Mouse (Mus musculus): Measurements from ENCODE around the gene Myrip. TPM values are rescaled to one million over a fixed set of nuclear protein-coding genes. Genes with fewer than 3 reads are reported as not detected.

The Myrip gene
- polyA plus RNA-seq, 1 experiment from 2014 or later: 0.30 TPM

GRCm38 (mm10) chr9:120402368-120402767 is 101.1 kb downstream of the Myrip start:
- Histone ChIP-seq H3K9me3 (ENCODE audit: low read length) (no peaks in the 10 kb centered on the region), H3K4me2 (replicated peaks; ENCODE audit: low read depth, low read length) (no peak overlapping the region), H3K36me3 (ENCODE audit: insufficient read depth, low read length) (no peaks in the 10 kb centered on the region), H3K27me3 (ENCODE audit: insufficient read depth, low read length) (no peaks in the 10 kb centered on the region), H3K4me3 (ENCODE audit: low read length) (no peak overlapping the region), H3K4me1 (ENCODE audit: insufficient read depth, low read length) (no peaks in the 10 kb centered on the region), H3K27ac (ENCODE audit: low read length) (no peak overlapping the region), H3K9ac (replicated peaks; ENCODE audit: low read length) (no peak overlapping the region)
- WGBS: 70% methylated on average over 3 of the region's 3 CpGs
- no peak for ATAC-seq (ENCODE audit: low FRiP score, low TSS enrichment)

GRCm38 (mm10) chr9:120403661-120404060 is 102.3 kb downstream of the Myrip start:
- Histone ChIP-seq H3K27me3 (ENCODE audit: insufficient read depth, low read length) (no peaks in the 10 kb centered on the region), H3K36me3 (ENCODE audit: insufficient read depth, low read length) (no peaks in the 10 kb centered on the region), H3K27ac (ENCODE audit: low read length) (no peak overlapping the region), H3K4me3 (ENCODE audit: low read length) (no peak overlapping the region), H3K9ac (replicated peaks; ENCODE audit: low read length) (no peak overlapping the region), H3K9me3 (ENCODE audit: low read length) (no peaks in the 10 kb centered on the region), H3K4me1 (ENCODE audit: insufficient read depth, low read length) (no peaks in the 10 kb centered on the region), H3K4me2 (replicated peaks; ENCODE audit: low read depth, low read length) (no peak overlapping the region)
- WGBS: 73% methylated on average over 5 of the region's 5 CpGs
- no peak for ATAC-seq (ENCODE audit: low FRiP score, low TSS enrichment)

- H3K27ac ChIP-seq (ENCODE audit: low read length): no peak overlapping the region
- no peak overlapping the region for H3K4me2 ChIP-seq (replicated peaks; ENCODE audit: low read depth, low read length)
- no peaks in the 10 kb centered on the region for H3K27me3 ChIP-seq (ENCODE audit: insufficient read depth, low read length)
- H3K9ac ChIP-seq (replicated peaks; ENCODE audit: low read length): no peak overlapping the region
- ATAC-seq (ENCODE audit: low FRiP score, low TSS enrichment): no peak
- WGBS: 84% methylated on average over 17 of the region's 17 CpGs
- H3K4me1 ChIP-seq (ENCODE audit: insufficient read depth, low read length): no peaks in the 10 kb centered on the region
- H3K4me3 ChIP-seq (ENCODE audit: low read length): no peak overlapping the region
- H3K36me3 ChIP-seq (ENCODE audit: insufficient read depth, low read length): no peaks in the 10 kb centered on the region
- H3K9me3 ChIP-seq (ENCODE audit: low read length): no peaks in the 10 kb centered on the region
These were observed 108.4 kb downstream of the Myrip start for GRCm38 (mm10) chr9:120409663-120410181.

GRCm38 (mm10) chr9:120410421-120410820 is 109.1 kb downstream of the Myrip start:
- Histone ChIP-seq H3K4me1 (ENCODE audit: insufficient read depth, low read length) (no peaks in the 10 kb centered on the region), H3K27me3 (ENCODE audit: insufficient read depth, low read length) (no peaks in the 10 kb centered on the region), H3K36me3 (ENCODE audit: insufficient read depth, low read length) (no peaks in the 10 kb centered on the region), H3K4me2 (replicated peaks; ENCODE audit: low read depth, low read length) (no peak overlapping the region), H3K9me3 (ENCODE audit: low read length) (no peaks in the 10 kb centered on the region), H3K9ac (replicated peaks; ENCODE audit: low read length) (no peak overlapping the region), H3K27ac (ENCODE audit: low read length) (no peak overlapping the region), H3K4me3 (ENCODE audit: low read length) (no peak overlapping the region)
- 26% methylated on average over 5 of the region's 5 CpGs for WGBS
- ATAC-seq (ENCODE audit: low FRiP score, low TSS enrichment): no peak

- Histone ChIP-seq H3K4me1 (ENCODE audit: insufficient read depth, low read length) (no peaks in the 10 kb centered on the region), H3K36me3 (ENCODE audit: insufficient read depth, low read length) (no peaks in the 10 kb centered on the region), H3K27ac (ENCODE audit: low read length) (no peak overlapping the region), H3K4me2 (replicated peaks; ENCODE audit: low read depth, low read length) (no peak overlapping the region), H3K9me3 (ENCODE audit: low read length) (no peaks in the 10 kb centered on the region), H3K4me3 (ENCODE audit: low read length) (no peak overlapping the region), H3K9ac (replicated peaks; ENCODE audit: low read length) (no peak overlapping the region), H3K27me3 (ENCODE audit: insufficient read depth, low read length) (no peaks in the 10 kb centered on the region)
- 2% methylated on average over 4 of the region's 7 CpGs for WGBS
- no peak for ATAC-seq (ENCODE audit: low FRiP score, low TSS enrichment)
These were observed 114.2 kb downstream of the Myrip start for GRCm38 (mm10) chr9:120415504-120415903.

GRCm38 (mm10) chr9:120416151-120416550 is 114.8 kb downstream of the Myrip start:
- Histone ChIP-seq H3K27ac (ENCODE audit: low read length) (0 out of 2 replicates have a peak overlapping the region, but pooled peaks have one; percentile 3), H3K9ac (replicated peaks; ENCODE audit: low read length) (no peak overlapping the region), H3K9me3 (ENCODE audit: low read length) (no peaks in the 10 kb centered on the region), H3K4me3 (ENCODE audit: low read length) (no peak overlapping the region), H3K4me2 (replicated peaks; ENCODE audit: low read depth, low read length) (no peak overlapping the region), H3K36me3 (ENCODE audit: insufficient read depth, low read length) (no peaks in the 10 kb centered on the region), H3K27me3 (ENCODE audit: insufficient read depth, low read length) (no peaks in the 10 kb centered on the region), H3K4me1 (ENCODE audit: insufficient read depth, low read length) (no peaks in the 10 kb centered on the region)
- no peak for ATAC-seq (ENCODE audit: low FRiP score, low TSS enrichment)
- WGBS: 92% methylated on average over 5 of the region's 5 CpGs

GRCm38 (mm10) chr9:120416729-120417128 is 115.4 kb downstream of the Myrip start:
- Histone ChIP-seq H3K4me3 (ENCODE audit: low read length) (no peak overlapping the region), H3K4me1 (ENCODE audit: insufficient read depth, low read length) (no peaks in the 10 kb centered on the region), H3K9ac (replicated peaks; ENCODE audit: low read length) (no peak overlapping the region), H3K4me2 (replicated peaks; ENCODE audit: low read depth, low read length) (no peak overlapping the region), H3K36me3 (ENCODE audit: insufficient read depth, low read length) (no peaks in the 10 kb centered on the region), H3K27me3 (ENCODE audit: insufficient read depth, low read length) (no peaks in the 10 kb centered on the region), H3K9me3 (ENCODE audit: low read length) (no peaks in the 10 kb centered on the region), H3K27ac (ENCODE audit: low read length) (no peak overlapping the region)
- no peak for ATAC-seq (ENCODE audit: low FRiP score, low TSS enrichment)
- WGBS: 72% methylated on average over 5 of the region's 5 CpGs

- Histone ChIP-seq H3K9me3 (ENCODE audit: low read length) (no peaks in the 10 kb centered on the region), H3K4me3 (ENCODE audit: low read length) (no peak overlapping the region), H3K27me3 (ENCODE audit: insufficient read depth, low read length) (no peaks in the 10 kb centered on the region), H3K9ac (replicated peaks; ENCODE audit: low read length) (no peak overlapping the region), H3K4me1 (ENCODE audit: insufficient read depth, low read length) (no peaks in the 10 kb centered on the region), H3K4me2 (replicated peaks; ENCODE audit: low read depth, low read length) (no peak overlapping the region), H3K36me3 (ENCODE audit: insufficient read depth, low read length) (no peaks in the 10 kb centered on the region), H3K27ac (ENCODE audit: low read length) (no peak overlapping the region)
- ATAC-seq (ENCODE audit: low FRiP score, low TSS enrichment): no peak
- 72% methylated on average over 7 of the region's 7 CpGs for WGBS
These were observed 117.3 kb downstream of the Myrip start for GRCm38 (mm10) chr9:120418582-120418981.

GRCm38 (mm10) chr9:120424567-120424966 is 123.3 kb downstream of the Myrip start:
- Histone ChIP-seq H3K36me3 (ENCODE audit: insufficient read depth, low read length) (no peaks in the 10 kb centered on the region), H3K27ac (ENCODE audit: low read length) (no peak overlapping the region), H3K4me2 (replicated peaks; ENCODE audit: low read depth, low read length) (no peak overlapping the region), H3K9me3 (ENCODE audit: low read length) (no peaks in the 10 kb centered on the region), H3K4me3 (ENCODE audit: low read length) (no peak overlapping the region), H3K4me1 (ENCODE audit: insufficient read depth, low read length) (no peaks in the 10 kb centered on the region), H3K9ac (replicated peaks; ENCODE audit: low read length) (no peak overlapping the region), H3K27me3 (ENCODE audit: insufficient read depth, low read length) (no peaks in the 10 kb centered on the region)
- ATAC-seq (ENCODE audit: low FRiP score, low TSS enrichment): no peak
- 57% methylated on average over 7 of the region's 7 CpGs for WGBS

- WGBS: 37% methylated on average over 5 of the region's 5 CpGs
- H3K27ac ChIP-seq (ENCODE audit: low read length): no peak overlapping the region
- no peaks in the 10 kb centered on the region for H3K36me3 ChIP-seq (ENCODE audit: insufficient read depth, low read length)
These were observed 124.5 kb downstream of the Myrip start for GRCm38 (mm10) chr9:120425768-120426167.

More at GRCm38 (mm10) chr9:120425768-120426167, 124.5 kb downstream of the Myrip start:
- H3K9ac ChIP-seq (replicated peaks; ENCODE audit: low read length): no peak overlapping the region
- H3K4me1 ChIP-seq (ENCODE audit: insufficient read depth, low read length): no peaks in the 10 kb centered on the region
- no peaks in the 10 kb centered on the region for H3K9me3 ChIP-seq (ENCODE audit: low read length)
- H3K4me2 ChIP-seq (replicated peaks; ENCODE audit: low read depth, low read length): no peak overlapping the region
- ATAC-seq (ENCODE audit: low FRiP score, low TSS enrichment): no peak
- no peaks in the 10 kb centered on the region for H3K27me3 ChIP-seq (ENCODE audit: insufficient read depth, low read length)
- no peak overlapping the region for H3K4me3 ChIP-seq (ENCODE audit: low read length)
